Mouse (Mus musculus): ENCODE measurements around the gene Gm20852. TPM values are rescaled to one million over a fixed set of nuclear protein-coding genes. Genes with fewer than 3 reads are reported as not detected.
"Not testable (repeated sequence)": the region's sequence is repeated elsewhere in the genome, so short reads cannot be mapped to it uniquely, and the experiment has no call there.

Gm20852 gene
- polyA plus RNA-seq (2012), result not detected in 2 replicates

DNA sequence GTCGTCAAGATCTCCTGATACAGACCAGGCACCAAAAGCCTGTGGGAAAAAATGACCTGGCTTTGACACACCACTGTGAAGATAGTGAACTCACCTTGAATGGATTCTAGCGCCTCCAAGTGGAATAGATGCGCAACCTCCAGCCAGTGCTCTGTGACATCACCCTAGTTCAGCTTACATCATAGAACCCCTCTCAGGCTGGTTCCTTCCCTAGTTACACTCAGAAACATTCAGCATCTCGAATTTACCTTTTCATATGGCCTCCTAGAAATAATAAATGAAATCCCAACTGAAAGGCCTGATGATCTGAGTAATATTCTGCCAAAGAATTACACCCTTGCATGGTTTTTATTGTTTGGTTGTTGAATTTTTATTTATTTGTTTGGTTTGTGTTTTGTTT is at the start of gene Gm20852:
Gene Gm20852, minus strand, starts transcription at position 101 of the 400 bp plus-strand sequence.
- not testable (repeated sequence) for H3K9me3 ChIP-seq (ENCODE audit: control insufficient read depth, low read length); H3K4me3 ChIP-seq (replicated peaks)

More for the DNA sequence above, at the start of gene Gm20852:
- not testable (repeated sequence) for H3K4me1 ChIP-seq (ENCODE audit: control insufficient read depth); H3K27me3 ChIP-seq (ENCODE audit: control insufficient read depth); H3K36me3 ChIP-seq (ENCODE audit: control insufficient read depth)

Measured in erythroblast, embryonic 14.5 days (primary cell).